Mouse (Mus musculus): Measurements from ENCODE around the gene Ptcd1. TPM values are rescaled to one million over a fixed set of nuclear protein-coding genes. Genes with fewer than 3 reads are reported as not detected.
"Not testable (repeated sequence)": the region's sequence is repeated elsewhere in the genome, so short reads cannot be mapped to it uniquely, and the experiment has no call there.

Ptcd1 gene
- total RNA-seq, 2 experiments from 2014 or later: 30.0 to 31.3 TPM

DNA sequence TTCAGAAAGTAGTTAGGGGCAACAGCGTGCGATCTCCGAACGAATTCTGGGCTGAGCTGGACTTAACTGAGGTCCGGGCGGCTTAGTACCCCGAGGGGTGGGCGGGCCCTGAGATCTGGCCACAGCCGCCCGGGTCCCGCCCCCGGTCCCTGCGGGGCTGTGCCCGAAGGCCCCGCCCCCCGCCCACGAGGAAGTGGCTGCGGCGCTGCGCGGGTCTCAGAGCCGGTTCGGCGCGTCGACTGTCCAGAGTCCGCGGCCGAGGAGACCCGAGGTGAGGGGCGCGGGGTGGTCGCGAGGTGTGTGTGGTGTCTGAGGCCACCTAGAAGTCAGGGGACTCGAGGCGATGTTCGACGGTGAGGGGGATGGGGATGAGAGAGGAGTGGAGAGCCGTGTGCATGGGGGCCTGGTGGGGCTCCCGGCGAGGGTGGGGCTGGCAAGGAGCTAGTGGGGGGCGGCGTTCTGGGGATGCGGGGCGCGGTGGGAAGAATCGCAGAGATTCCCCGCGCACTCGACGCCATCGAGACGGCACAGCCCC is 52.8 kb downstream of the Ptcd1 start, which contains the start of gene Arpc1b:
Gene Arpc1b (plus strand): TSS at position 145 of the 535 bp plus-strand sequence.
- DNase-seq: peak; percentile 81 to 83

DNA sequence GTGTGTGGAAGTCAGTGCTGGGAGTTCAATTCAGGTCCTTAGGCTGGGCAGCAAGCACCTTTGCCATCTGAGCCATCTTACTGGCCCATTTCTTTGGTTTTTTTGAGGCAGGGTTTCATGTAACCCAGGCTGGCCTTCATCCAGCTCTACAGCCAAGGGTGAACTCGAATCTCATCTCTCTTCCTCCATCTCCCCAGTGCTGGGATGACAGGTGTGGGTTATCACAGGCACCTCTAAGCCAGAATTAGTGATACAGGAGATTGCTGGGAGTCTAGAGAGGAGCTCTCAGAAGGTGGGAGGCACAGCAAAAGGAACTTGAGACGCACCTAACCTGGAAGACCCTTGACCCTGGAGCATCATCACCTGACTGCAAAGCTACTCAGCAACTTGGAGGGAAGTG is 53.5 kb downstream of the Ptcd1 start:
- no peak for DNase-seq

DNA sequence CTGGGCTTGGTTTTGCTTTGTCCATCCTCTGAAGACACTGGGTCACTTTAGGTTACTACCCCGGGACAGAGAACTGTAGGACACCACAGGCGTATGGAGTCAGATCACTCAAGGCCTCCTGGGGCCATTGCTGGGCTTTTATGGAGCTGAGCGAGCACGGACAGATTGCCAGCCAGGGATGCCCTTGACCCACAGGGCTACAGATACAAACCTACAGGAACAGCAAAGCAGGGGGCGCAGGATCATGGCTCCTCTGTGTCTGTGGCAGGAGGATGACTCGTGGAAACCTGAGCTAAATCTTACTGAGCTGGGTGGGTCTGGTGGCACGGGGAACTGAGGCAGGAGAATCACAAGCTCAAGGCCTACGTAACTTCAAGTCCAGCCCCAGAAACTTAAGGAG is 54.3 kb downstream of the Ptcd1 start:
- DNase-seq: no peak

DNA sequence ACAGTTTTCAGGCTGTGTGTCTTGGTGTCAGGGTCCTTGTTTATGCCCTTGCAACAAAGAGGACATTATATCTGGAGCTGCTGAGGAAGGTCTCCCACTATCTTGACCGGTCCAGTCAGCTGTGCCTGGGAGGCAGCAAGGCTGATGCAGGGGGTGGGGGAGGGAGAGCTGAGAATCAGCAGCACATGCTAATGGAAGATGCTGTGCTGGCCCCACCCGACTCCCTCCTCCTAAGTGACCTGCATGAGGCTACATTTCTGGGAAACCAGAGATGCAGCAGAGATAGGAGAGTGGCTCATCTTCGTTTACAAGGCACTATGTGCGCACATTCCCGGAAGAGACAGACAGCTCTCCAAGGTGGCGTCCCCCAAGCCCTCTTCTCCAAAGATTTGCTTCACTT is 56.5 kb downstream of the Ptcd1 start:
- DNase-seq: no peak

DNA sequence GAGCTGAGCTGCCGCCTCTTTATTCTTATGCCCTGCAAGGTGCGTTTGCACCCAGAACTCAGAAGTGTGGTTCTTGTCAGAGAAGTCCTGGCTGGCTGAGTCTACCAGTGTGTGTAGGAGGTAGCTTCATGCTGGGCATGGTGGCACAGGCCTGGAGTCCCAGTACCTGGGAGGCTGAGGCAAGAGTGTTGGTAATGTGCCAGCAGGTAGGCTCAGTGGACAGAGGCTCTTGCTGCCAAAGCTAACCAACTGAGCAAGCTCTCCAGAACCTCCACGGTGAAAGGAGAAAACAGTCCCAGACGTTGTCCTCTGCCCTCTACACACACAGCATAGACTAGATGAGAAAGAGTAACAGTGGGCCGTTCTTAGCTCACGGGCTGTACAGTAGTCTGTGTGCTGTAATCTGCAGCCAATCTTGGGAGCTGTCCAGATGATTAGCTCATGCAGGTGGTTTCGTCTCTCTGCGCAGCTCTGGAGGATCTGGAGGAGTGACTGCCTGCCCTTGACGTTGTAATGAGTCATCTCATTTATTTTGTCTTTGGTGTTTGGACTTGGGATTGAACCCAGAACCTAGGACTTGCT is 61.1 kb downstream of the Ptcd1 start:
- DNase-seq: no peak

DNA sequence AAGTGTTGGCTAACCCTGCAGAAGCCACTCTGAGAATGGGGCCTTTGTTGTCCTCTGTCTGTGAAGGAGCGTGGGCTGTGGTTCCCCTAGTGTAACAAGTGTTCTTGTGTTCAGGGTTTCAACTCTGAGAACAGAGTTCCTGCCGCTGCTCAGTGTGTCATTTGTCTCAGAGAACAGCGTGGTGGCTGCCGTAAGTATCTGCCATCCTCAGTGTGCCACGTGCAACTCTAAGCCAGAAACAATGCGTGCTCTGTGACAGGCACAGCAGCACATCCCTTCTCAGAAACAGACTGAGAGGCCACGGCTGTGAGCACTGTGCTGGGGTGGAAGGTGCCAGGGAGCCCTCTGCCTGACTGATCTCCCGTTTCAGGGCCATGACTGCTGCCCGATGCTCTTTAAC is 62.6 kb downstream of the Ptcd1 start:
- no peak for DNase-seq

DNA sequence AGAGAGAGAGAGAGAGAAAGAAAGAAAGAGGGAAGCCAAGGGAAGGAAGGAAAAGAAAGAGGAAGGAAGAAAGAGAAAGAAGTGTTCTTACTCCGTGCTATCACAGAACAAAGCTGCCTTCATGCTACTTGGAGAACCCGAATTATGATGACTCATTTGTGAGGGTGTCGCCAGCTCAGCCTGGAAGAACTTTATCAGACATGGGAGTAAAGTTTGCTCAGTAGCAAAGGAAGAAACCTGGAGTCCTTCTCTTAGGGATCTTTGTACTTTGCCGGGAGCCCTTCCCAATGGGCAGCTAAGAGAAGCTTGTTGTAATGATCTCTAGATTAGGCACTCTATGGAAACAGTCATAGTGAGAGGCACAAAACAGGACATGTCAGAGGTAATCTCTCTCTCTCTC is 64.2 kb downstream of the Ptcd1 start:
- peak in 1 of 2 experiments; percentile 31 for DNase-seq

DNA sequence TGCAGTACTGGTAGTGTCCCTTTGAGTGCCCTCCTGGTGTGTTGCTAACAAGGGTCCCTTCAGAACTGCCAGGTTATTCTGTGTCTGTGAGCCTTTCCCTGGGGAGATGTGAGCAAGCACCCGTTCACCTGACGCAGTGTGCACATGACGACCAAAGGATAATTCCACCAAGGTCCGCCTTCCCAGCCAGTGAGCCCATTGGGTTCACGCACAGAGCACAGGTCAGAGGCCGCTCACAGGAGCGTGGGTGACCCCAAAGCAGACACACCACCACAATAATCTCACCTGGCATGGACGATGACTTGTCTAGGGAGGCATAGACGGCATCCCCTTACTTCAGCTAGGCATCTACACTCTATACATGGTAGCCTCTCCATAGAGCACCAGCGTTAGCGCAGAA is 65.5 kb downstream of the Ptcd1 start:
- DNase-seq: not testable (repeated sequence)

DNA sequence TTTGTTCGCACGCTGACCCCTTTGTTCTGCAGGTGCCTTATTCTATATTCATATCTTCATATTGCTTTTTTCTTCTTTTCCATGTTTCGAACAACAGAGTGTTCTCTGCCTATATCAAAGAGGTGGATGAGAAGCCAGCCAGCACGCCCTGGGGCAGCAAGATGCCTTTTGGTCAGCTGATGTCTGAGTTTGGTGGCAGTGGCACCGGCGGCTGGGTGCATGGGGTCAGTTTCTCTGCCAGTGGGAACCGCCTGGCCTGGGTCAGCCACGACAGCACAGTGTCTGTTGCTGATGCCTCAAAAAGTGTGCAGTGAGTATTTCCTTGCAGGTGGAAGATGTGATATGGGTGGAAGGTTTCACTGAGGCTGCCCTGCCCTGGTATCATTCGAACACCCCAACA is 65.9 kb downstream of the Ptcd1 start:
- no peak for DNase-seq

DNA sequence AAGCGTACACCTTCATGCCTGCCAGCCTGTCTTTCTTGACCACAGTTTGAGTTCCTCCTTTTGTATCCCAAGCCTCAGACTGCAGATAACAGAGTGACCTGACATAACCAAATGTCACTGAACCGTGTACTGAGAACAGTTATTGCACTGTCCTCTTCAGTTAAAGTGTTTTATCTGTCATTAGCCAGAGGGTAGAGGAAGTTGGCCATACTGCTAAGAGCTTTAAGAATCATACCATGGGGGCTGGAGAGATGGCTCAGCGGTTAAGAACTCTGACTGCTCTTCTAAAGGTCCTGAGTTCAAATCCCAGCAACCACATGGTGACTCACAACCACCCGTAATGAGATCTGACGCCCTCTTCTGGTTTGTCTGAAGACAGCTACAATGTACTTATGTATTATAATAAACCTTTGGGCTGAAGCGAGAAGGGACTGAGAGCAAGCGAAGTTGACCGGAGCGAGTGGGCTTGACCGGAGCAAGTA is 68.5 kb downstream of the Ptcd1 start:
- DNase-seq: no peak

Other genes with a start within 250 kb of the Ptcd1 start
- 10 to 100 TPM; 27.6 to 36.2 TPM for gene Smurf1, start 201.3 kb downstream of the Ptcd1 start, total RNA-seq (2021)
- gene Gm4871, start 134.4 kb downstream of the Ptcd1 start, total RNA-seq (2021): not detected
- gene 1700018F24Rik, start 124.1 kb downstream of the Ptcd1 start, total RNA-seq (2021): not detected
- gene Arpc1a, start 83.3 kb downstream of the Ptcd1 start, total RNA-seq (2021): 10 to 100 TPM; 61.4 to 63.8 TPM
- gene Kpna7, start 83.1 kb downstream of the Ptcd1 start, total RNA-seq (2021): not detected
- 10 to 100 TPM; 65.3 to 67.4 TPM for gene Arpc1b, start 52.9 kb downstream of the Ptcd1 start, total RNA-seq (2021)
- 10 to 100 TPM; 39.3 to 40.2 TPM for gene Pdap1, start 26.9 kb downstream of the Ptcd1 start, total RNA-seq (2021)
- gene Bud31, start 26.7 kb downstream of the Ptcd1 start, total RNA-seq (2021): 10 to 100 TPM; 57.0 to 58.9 TPM
- gene Cpsf4, start 105 bp upstream of the Ptcd1 start, total RNA-seq (2021): 10 to 100 TPM; 11.4 to 12.9 TPM
- 1,000 to 10,000 TPM; 1,105 to 1,150 TPM for gene Atp5j2, start 25.0 kb upstream of the Ptcd1 start, total RNA-seq (2021)
- gene Zkscan14, start 34.8 kb upstream of the Ptcd1 start, total RNA-seq (2021): 1 to 10 TPM; 6.5 to 7.3 TPM
- gene Zkscan5, start 37.5 kb upstream of the Ptcd1 start, total RNA-seq (2021): 10 to 100 TPM in 1 of 2 experiments, 1 to 10 TPM in 1; 9.5 to 10.0 TPM
- gene Zfp655, start 64.6 kb upstream of the Ptcd1 start, total RNA-seq (2021): 10 to 100 TPM; 30.7 to 32.6 TPM
- 10 to 100 TPM; 10.7 to 11.2 TPM for gene Zscan25, start 113.4 kb upstream of the Ptcd1 start, total RNA-seq (2021)
- gene Cyp3a57, start 178.2 kb upstream of the Ptcd1 start, total RNA-seq (2021): not detected